Mouse (Mus musculus) hindbrain, embryonic 12.5 days (tissue): ENCODE measurements at regions not wholly inside any gene's neighbourhood (a gene's known extent, or its start where the extent isn't known, plus 50 kb on each side); places are given as distances from the start of the nearest gene placed in this dataset.

Source experiments
- ATAC-seq: fragments of 200-750 bp; cut with Nextera tagmentation; 2 replicates; pipeline ENCODE4 v1.8.0; 2017; ENCODE audit warnings: moderate TSS enrichment; ENCODE audit not compliant: low FRiP score
- H3K27ac ChIP-seq: fragments of 300-500 bp; sonication (generic); 2 replicates; pipeline ENCODE4 v1.5.1; 2016; ENCODE audit warnings: mild to moderate bottlenecking
- H3K27me3 ChIP-seq: fragments of 300-500 bp; sonication (generic); 2 replicates; pipeline ENCODE4 v1.6.1; 2016; ENCODE audit warnings: mild to moderate bottlenecking
- H3K36me3 ChIP-seq: fragments of 300-500 bp; sonication (generic); 2 replicates; pipeline ENCODE4 v1.6.1; 2016; ENCODE audit warnings: mild to moderate bottlenecking
- H3K4me1 ChIP-seq: fragments of 300-500 bp; sonication (generic); 2 replicates; pipeline ENCODE4 v1.6.1; 2016
- H3K4me2 ChIP-seq: fragments of 300-500 bp; sonication (generic); replicated peaks from 2 replicates; pipeline ENCODE4 v1.6.1; 2016; ENCODE audit warnings: mild to moderate bottlenecking
- H3K4me3 ChIP-seq: fragments of 300-500 bp; sonication (generic); 2 replicates; pipeline ENCODE4 v1.5.1; 2016; ENCODE audit warnings: mild to moderate bottlenecking
- H3K9ac ChIP-seq: fragments of 300-500 bp; sonication (generic); 2 replicates; pipeline ENCODE4 v1.6.1; 2016; ENCODE audit warnings: mild to moderate bottlenecking, moderate library complexity
- H3K9me3 ChIP-seq: fragments of 300-500 bp; sonication (generic); replicated peaks from 2 replicates; pipeline ENCODE4 v1.6.1; 2016; ENCODE audit warnings: mild to moderate bottlenecking
- WGBS: fragments of 180-500 bp; shearing (Covaris S2); methylation state at CpG from one replicate; pipeline ENCODE4 v1.1.7; 2016; 5-methylcytosine and 5-hydroxymethylcytosine counted together

- Histone ChIP-seq H3K9ac (no peak overlapping the region), H3K4me2 (no peak overlapping the region), H3K27ac (no peak overlapping the region), H3K27me3 (no peaks in the 10 kb centered on the region), H3K4me1 (no peaks in the 10 kb centered on the region), H3K9me3 (no peaks in the 10 kb centered on the region), H3K4me3 (no peak overlapping the region), H3K36me3 (no peaks in the 10 kb centered on the region)
- no peak for ATAC-seq
- 67% methylated on average over 2 of the region's 2 CpGs for WGBS
Measured at GRCm38 (mm10) chr9:52454445-52454844, 225.1 kb downstream of the AI593442 start.

DNA sequence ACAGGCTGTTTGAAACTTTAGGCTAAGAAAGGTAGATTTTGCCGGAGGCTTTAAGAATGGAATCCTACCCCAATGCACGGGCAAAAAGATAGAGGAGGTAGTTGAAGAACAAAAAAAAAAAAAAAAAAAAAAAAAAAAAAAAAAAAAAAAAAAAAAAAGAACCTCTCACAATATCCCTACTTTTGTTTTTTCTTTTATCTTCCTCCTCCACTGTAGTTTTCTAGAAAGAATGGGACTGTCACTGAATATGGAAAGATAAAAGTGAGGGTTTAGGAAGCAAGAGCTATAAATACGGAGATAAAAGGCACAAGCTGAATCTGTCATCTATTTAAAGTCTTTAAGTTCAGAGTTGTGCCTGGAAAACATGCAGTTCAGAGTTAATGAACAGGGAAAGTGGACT is 227.8 kb downstream of the AI593442 start:
- Histone ChIP-seq H3K36me3 (no peaks in the 10 kb centered on the region), H3K4me3 (no peak overlapping the region), H3K27ac (no peak overlapping the region), H3K27me3 (no peaks in the 10 kb centered on the region), H3K9me3 (no peaks in the 10 kb centered on the region), H3K4me1 (no peaks in the 10 kb centered on the region), H3K9ac (no peak overlapping the region), H3K4me2 (no peak overlapping the region)
- ATAC-seq = no peak
- WGBS = 78% methylated on average over 3 of the region's 3 CpGs

DNA sequence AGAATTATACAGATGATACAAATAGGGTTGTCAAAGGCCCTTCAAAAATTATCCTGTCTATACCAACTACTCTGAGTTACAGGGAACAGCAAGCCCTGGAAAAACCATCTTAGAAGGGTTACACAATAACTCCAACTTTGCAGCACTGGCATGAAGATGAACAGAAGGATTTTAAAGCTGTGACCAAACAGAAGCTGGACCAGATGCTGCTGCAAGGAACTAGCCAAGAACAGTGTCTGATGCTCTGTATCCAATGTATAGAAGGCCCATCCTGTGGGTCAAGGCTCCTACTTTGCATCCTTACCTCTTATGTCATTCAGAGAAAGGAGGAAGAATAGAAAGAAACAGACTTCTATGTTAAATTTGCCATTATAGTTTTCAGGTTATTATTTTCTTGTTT is 231.3 kb downstream of the AI593442 start:
- H3K27ac ChIP-seq = no peak overlapping the region
- no peaks in the 10 kb centered on the region for H3K9me3 ChIP-seq
- no peaks in the 10 kb centered on the region for H3K4me1 ChIP-seq
- no peaks in the 10 kb centered on the region for H3K36me3 ChIP-seq
- H3K9ac ChIP-seq = no peak overlapping the region
- no peak overlapping the region for H3K4me3 ChIP-seq
- no peaks in the 10 kb centered on the region for H3K27me3 ChIP-seq
- ATAC-seq = no peak
- H3K4me2 ChIP-seq = no peak overlapping the region

DNA sequence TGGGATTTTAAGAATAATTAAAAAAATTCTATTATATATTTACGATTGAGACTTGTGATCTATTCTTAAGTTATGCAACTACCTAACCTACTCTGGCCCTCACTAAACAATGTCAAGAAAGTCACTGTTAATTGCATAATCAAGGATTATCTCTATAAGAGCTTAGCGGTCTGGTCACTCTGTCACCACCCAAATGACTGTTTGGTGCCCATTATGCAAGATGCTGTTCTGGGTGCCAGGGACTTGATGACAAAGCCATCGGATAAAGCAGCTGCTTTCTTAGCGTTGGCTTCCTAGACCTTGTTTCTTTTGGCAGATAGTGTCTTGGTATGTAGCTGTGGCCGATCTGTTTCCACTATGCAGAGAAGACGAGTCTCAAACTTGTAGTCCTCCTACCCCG is 236.4 kb downstream of the AI593442 start:
- Histone ChIP-seq H3K4me2 (no peak overlapping the region), H3K9ac (no peak overlapping the region), H3K27me3 (no peaks in the 10 kb centered on the region), H3K4me1 (no peaks in the 10 kb centered on the region), H3K27ac (no peak overlapping the region), H3K36me3 (no peaks in the 10 kb centered on the region), H3K4me3 (no peak overlapping the region), H3K9me3 (no peaks in the 10 kb centered on the region)
- 92% methylated on average over 7 of the region's 7 CpGs for WGBS
- ATAC-seq = no peak

DNA sequence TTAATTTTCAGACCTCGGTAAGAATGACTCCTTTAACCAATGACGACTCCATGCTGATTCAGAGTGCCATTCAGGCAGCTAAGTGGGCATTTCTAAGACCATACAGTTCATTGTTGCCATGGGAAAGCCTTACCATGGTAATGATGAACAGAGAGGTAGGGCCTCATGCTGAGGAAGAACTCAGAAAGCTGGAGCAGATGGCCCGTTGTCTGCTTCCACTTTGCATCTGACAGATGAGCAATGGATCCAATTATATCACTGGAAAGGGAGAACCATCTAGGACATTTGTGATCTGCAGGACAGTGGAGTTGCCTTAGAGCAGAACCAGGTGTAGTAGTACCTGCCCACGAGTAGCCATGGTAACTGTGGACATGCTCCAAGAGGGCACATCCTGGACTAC is 245.4 kb downstream of the AI593442 start:
- Histone ChIP-seq H3K4me3 (no peak overlapping the region), H3K27ac (no peak overlapping the region), H3K9me3 (no peaks in the 10 kb centered on the region), H3K4me2 (no peak overlapping the region), H3K9ac (no peak overlapping the region), H3K36me3 (no peaks in the 10 kb centered on the region), H3K27me3 (no peaks in the 10 kb centered on the region), H3K4me1 (no peaks in the 10 kb centered on the region)
- no peak for ATAC-seq
- 51% methylated on average over 4 of the region's 4 CpGs for WGBS

DNA sequence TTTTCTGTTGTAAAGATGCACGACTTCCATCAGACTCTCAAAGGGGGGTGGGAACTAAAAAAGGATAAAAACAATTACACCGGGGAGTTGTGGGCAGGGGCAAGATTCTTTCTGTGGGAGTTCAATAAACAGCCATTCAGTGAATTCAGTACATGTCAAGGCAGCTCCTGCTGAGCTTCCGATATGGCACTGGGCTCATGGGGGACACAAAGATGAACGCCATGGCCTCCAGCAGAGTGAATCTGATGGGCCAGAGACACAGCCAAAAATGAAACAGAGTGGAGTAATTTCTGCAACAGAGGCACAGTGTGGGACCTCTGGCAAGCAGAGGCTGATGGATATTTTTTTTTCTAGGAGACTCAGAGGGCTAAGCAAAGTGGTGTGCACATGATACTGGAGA is 254.2 kb downstream of the AI593442 start:
- WGBS = 20% methylated on average over 4 of the region's 4 CpGs
- ATAC-seq = no peak
- Histone ChIP-seq H3K4me3 (no peak overlapping the region), H3K4me2 (no peak overlapping the region), H3K27ac (no peak overlapping the region), H3K4me1 (0 out of 2 replicates have a peak, but pooled peaks cover 3% of the 10 kb centered on the region), H3K36me3 (no peaks in the 10 kb centered on the region), H3K27me3 (no peaks in the 10 kb centered on the region), H3K9ac (no peak overlapping the region), H3K9me3 (no peaks in the 10 kb centered on the region)

- Histone ChIP-seq H3K9ac (no peak overlapping the region), H3K4me1 (0 out of 2 replicates have a peak, but pooled peaks cover 3% of the 10 kb centered on the region), H3K27ac (no peak overlapping the region), H3K4me3 (no peak overlapping the region), H3K4me2 (no peak overlapping the region), H3K36me3 (no peaks in the 10 kb centered on the region), H3K27me3 (no peaks in the 10 kb centered on the region), H3K9me3 (no peaks in the 10 kb centered on the region)
- 70% methylated on average over 3 of the region's 3 CpGs for WGBS
- ATAC-seq = no peak
Measured at GRCm38 (mm10) chr9:52422622-52423021, 254.2 kb upstream of the Zc3h12c start.

- H3K4me1 ChIP-seq = no peaks in the 10 kb centered on the region
- no peak overlapping the region for H3K4me3 ChIP-seq
- no peaks in the 10 kb centered on the region for H3K36me3 ChIP-seq
- no peak overlapping the region for H3K27ac ChIP-seq
- no peaks in the 10 kb centered on the region for H3K27me3 ChIP-seq
- 75% methylated on average over 6 of the region's 6 CpGs for WGBS
- no peak for ATAC-seq
- no peak overlapping the region for H3K9ac ChIP-seq
- no peaks in the 10 kb centered on the region for H3K9me3 ChIP-seq
- H3K4me2 ChIP-seq = no peak overlapping the region
Measured at GRCm38 (mm10) chr9:52415706-52416105, 247.3 kb upstream of the Zc3h12c start.

- Histone ChIP-seq H3K36me3 (no peaks in the 10 kb centered on the region), H3K9ac (no peak overlapping the region), H3K9me3 (no peaks in the 10 kb centered on the region), H3K4me1 (no peaks in the 10 kb centered on the region), H3K4me2 (no peak overlapping the region), H3K27ac (no peak overlapping the region), H3K27me3 (no peaks in the 10 kb centered on the region), H3K4me3 (no peak overlapping the region)
- ATAC-seq = no peak
- WGBS = 89% methylated on average over 6 of the region's 6 CpGs
Measured at GRCm38 (mm10) chr9:52407841-52408240, 239.5 kb upstream of the Zc3h12c start.

DNA sequence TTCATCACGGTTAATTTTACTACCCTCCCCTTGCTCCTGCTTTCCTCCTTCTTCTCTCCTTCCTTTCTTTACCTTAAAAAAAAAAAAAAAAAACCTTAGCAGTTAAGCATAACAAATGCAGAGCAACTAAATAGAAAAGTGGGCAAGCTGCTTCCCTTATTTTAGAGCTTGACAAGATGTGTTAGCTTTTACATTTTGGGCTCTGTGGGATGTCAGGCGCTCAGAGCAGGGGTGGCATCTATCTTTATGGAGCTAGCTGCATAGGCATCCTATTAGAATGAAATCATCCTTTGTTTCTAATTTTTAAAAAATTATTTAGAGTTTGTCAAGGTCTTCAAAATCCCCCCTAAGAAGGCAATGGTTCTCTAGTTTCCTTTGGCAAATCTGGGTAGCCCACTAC is 234.1 kb upstream of the Zc3h12c start:
- no peak overlapping the region for H3K4me2 ChIP-seq
- H3K27me3 ChIP-seq = no peaks in the 10 kb centered on the region
- H3K27ac ChIP-seq = no peak overlapping the region
- no peak for ATAC-seq
- no peaks in the 10 kb centered on the region for H3K36me3 ChIP-seq
- 82% methylated on average over 2 of the region's 2 CpGs for WGBS
- H3K9ac ChIP-seq = no peak overlapping the region
- no peaks in the 10 kb centered on the region for H3K4me1 ChIP-seq
- no peak overlapping the region for H3K4me3 ChIP-seq
- H3K9me3 ChIP-seq = no peaks in the 10 kb centered on the region

- no peak overlapping the region for H3K4me2 ChIP-seq
- no peak overlapping the region for H3K4me3 ChIP-seq
- no peak overlapping the region for H3K9ac ChIP-seq
- WGBS = 76% methylated on average over 2 of the region's 2 CpGs
- H3K27me3 ChIP-seq = no peaks in the 10 kb centered on the region
- no peak overlapping the region for H3K27ac ChIP-seq
- H3K4me1 ChIP-seq = no peaks in the 10 kb centered on the region
- ATAC-seq = no peak
- H3K36me3 ChIP-seq = no peaks in the 10 kb centered on the region
- no peaks in the 10 kb centered on the region for H3K9me3 ChIP-seq
Measured at GRCm38 (mm10) chr9:52379031-52379430, 210.7 kb upstream of the Zc3h12c start.

GRCm38 (mm10) chr9:52377761-52378160 is 209.4 kb upstream of the Zc3h12c start:
- Histone ChIP-seq H3K9me3 (no peaks in the 10 kb centered on the region), H3K27me3 (no peaks in the 10 kb centered on the region), H3K4me2 (no peak overlapping the region), H3K4me3 (no peak overlapping the region), H3K4me1 (no peaks in the 10 kb centered on the region), H3K36me3 (no peaks in the 10 kb centered on the region), H3K27ac (no peak overlapping the region), H3K9ac (no peak overlapping the region)
- ATAC-seq = no peak

DNA sequence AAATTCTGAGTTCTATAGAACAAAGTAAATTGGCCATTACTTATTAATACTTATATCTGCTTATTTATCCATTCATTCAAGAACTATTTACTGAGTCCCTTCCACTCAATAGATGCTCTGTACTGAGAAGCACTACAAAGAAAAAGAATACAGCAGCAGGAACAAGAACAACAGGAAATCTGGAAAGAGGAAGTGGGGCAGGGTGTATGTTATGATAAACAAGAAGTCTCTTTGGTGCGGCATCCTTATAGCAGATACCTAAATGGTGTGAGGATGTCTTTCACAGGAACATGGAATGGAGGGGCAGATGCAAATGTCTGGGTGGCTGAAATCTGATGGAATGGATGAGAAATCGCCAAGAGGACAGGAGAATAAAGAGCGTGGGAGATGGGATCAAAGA is 208.5 kb upstream of the Zc3h12c start:
- H3K4me3 ChIP-seq = no peak overlapping the region
- no peak for ATAC-seq
- 90% methylated on average over 3 of the region's 3 CpGs for WGBS
- no peaks in the 10 kb centered on the region for H3K9me3 ChIP-seq
- no peaks in the 10 kb centered on the region for H3K4me1 ChIP-seq
- no peak overlapping the region for H3K27ac ChIP-seq
- H3K9ac ChIP-seq = no peak overlapping the region
- no peaks in the 10 kb centered on the region for H3K36me3 ChIP-seq
- H3K4me2 ChIP-seq = no peak overlapping the region
- no peaks in the 10 kb centered on the region for H3K27me3 ChIP-seq

- no peak overlapping the region for H3K27ac ChIP-seq
- 94% methylated on average over 1 of the region's 1 CpGs for WGBS
- ATAC-seq = no peak
- H3K4me2 ChIP-seq = no peak overlapping the region
- no peaks in the 10 kb centered on the region for H3K27me3 ChIP-seq
- H3K9ac ChIP-seq = no peak overlapping the region
- no peak overlapping the region for H3K4me3 ChIP-seq
- peaks cover 6% of the 10 kb centered on the region for H3K4me1 ChIP-seq
- no peaks in the 10 kb centered on the region for H3K9me3 ChIP-seq
- no peaks in the 10 kb centered on the region for H3K36me3 ChIP-seq
Measured at GRCm38 (mm10) chr9:52371296-52371695, 202.9 kb upstream of the Zc3h12c start.
